Mouse (Mus musculus): ENCODE data around the gene Nnmt.

The Nnmt gene

GRCm38 (mm10) chr9:48635576-48636350 lies 30.8 kb upstream of the Nnmt start:
- DNase-seq (ENCODE audit: low read depth, low spot score), result no peak

- no peak for DNase-seq (ENCODE audit: low read depth, low spot score)
Observed at GRCm38 (mm10) chr9:48633147-48633546, 28.2 kb upstream of the Nnmt start.

GRCm38 (mm10) chr9:48619268-48619667 lies 14.3 kb upstream of the Nnmt start:
- DNase-seq (ENCODE audit: low read depth, low spot score), result no peak

GRCm38 (mm10) chr9:48618589-48618988 lies 13.6 kb upstream of the Nnmt start:
- DNase-seq (ENCODE audit: low read depth, low spot score), result peak; percentile 58

- DNase-seq (ENCODE audit: low read depth, low spot score), result no peak
Observed at GRCm38 (mm10) chr9:48618111-48618510, 13.2 kb upstream of the Nnmt start.

- no peak for DNase-seq (ENCODE audit: low read depth, low spot score)
Observed at GRCm38 (mm10) chr9:48617511-48618010, 12.6 kb upstream of the Nnmt start.

GRCm38 (mm10) chr9:48613221-48613620 lies 8.3 kb upstream of the Nnmt start:
- no peak for DNase-seq (ENCODE audit: low read depth, low spot score)

- DNase-seq (ENCODE audit: low read depth, low spot score), result no peak
Observed at GRCm38 (mm10) chr9:48612542-48612941, 7.6 kb upstream of the Nnmt start.

GRCm38 (mm10) chr9:48611032-48611431 lies 6.1 kb upstream of the Nnmt start:
- no peak for DNase-seq (ENCODE audit: low read depth, low spot score)

GRCm38 (mm10) chr9:48609734-48610133 lies 4.8 kb upstream of the Nnmt start:
- no peak for DNase-seq (ENCODE audit: low read depth, low spot score)

- no peak for DNase-seq (ENCODE audit: low read depth, low spot score)
Observed at GRCm38 (mm10) chr9:48607417-48607816, 2.5 kb upstream of the Nnmt start.

- no peak for DNase-seq (ENCODE audit: low read depth, low spot score)
Observed at GRCm38 (mm10) chr9:48606171-48606570, 1.2 kb upstream of the Nnmt start.

GRCm38 (mm10) chr9:48605697-48606096 lies 744 bp upstream of the Nnmt start:
- DNase-seq (ENCODE audit: low read depth, low spot score), result no peak

GRCm38 (mm10) chr9:48604226-48604625 lies 727 bp downstream of the Nnmt start:
- no peak for DNase-seq (ENCODE audit: low read depth, low spot score)

GRCm38 (mm10) chr9:48600881-48601280 lies 4.1 kb downstream of the Nnmt start:
- no peak for DNase-seq (ENCODE audit: low read depth, low spot score)

GRCm38 (mm10) chr9:48600066-48600465 lies 4.9 kb downstream of the Nnmt start:
- DNase-seq (ENCODE audit: low read depth, low spot score), result no peak

GRCm38 (mm10) chr9:48597494-48597893 lies 7.5 kb downstream of the Nnmt start:
- DNase-seq (ENCODE audit: low read depth, low spot score), result peak; percentile 61

GRCm38 (mm10) chr9:48596924-48597323 lies 8.0 kb downstream of the Nnmt start:
- DNase-seq (ENCODE audit: low read depth, low spot score), result no peak

- DNase-seq (ENCODE audit: low read depth, low spot score), result no peak
Observed at GRCm38 (mm10) chr9:48593915-48594314, 11.0 kb downstream of the Nnmt start.

- DNase-seq (ENCODE audit: low read depth, low spot score), result no peak
Observed at GRCm38 (mm10) chr9:48590606-48591005, 14.3 kb downstream of the Nnmt start.

GRCm38 (mm10) chr9:48586332-48586731 lies 18.6 kb downstream of the Nnmt start:
- DNase-seq (ENCODE audit: low read depth, low spot score), result no peak

GRCm38 (mm10) chr9:48580808-48581207 lies 24.1 kb downstream of the Nnmt start:
- no peak for DNase-seq (ENCODE audit: low read depth, low spot score)

- DNase-seq (ENCODE audit: low read depth, low spot score), result no peak
Observed at GRCm38 (mm10) chr9:48562388-48562787, 42.6 kb downstream of the Nnmt start.
